Mouse (Mus musculus) heart, embryonic 15.5 days (tissue): ENCODE measurements at regions not wholly inside any gene's neighbourhood (a gene's known extent, or its start where the extent isn't known, plus 50 kb on each side); places are given as distances from the start of the nearest gene placed in this dataset.
A peak's percentile ranks its signal among the peaks of the same experiment; 100 is the strongest.

Source experiments
- ATAC-seq: fragments of 200-750 bp; cut with Nextera tagmentation; replicated peaks from 2 replicates; pipeline ENCODE4 v1.8.0; 2017; ENCODE audit warnings: low read depth, moderate TSS enrichment; ENCODE audit not compliant: insufficient number of reproducible peaks, insufficient read depth, low FRiP score
- H3K27ac ChIP-seq: fragments of 300-500 bp; sonication (generic); 2 replicates; pipeline ENCODE4 v1.5.1; 2015; ENCODE audit warnings: mild to moderate bottlenecking, inconsistent platforms
- H3K27me3 ChIP-seq: fragments of 300-500 bp; sonication (generic); 2 replicates; pipeline ENCODE4 v1.6.1; 2015; ENCODE audit warnings: inconsistent platforms
- H3K36me3 ChIP-seq: fragments of 300-500 bp; sonication (generic); 2 replicates; pipeline ENCODE4 v1.6.1; 2015; ENCODE audit warnings: mild to moderate bottlenecking, inconsistent platforms
- H3K4me1 ChIP-seq: fragments of 300-500 bp; sonication (generic); replicated peaks from 2 replicates; pipeline ENCODE4 v1.6.1; 2015; ENCODE audit warnings: inconsistent platforms
- H3K4me2 ChIP-seq: fragments of 300-500 bp; sonication (generic); 2 replicates; pipeline ENCODE4 v1.6.1; 2015; ENCODE audit warnings: inconsistent platforms, mild to moderate bottlenecking, moderate library complexity
- H3K4me3 ChIP-seq: fragments of 300-500 bp; sonication (generic); 2 replicates; pipeline ENCODE4 v1.5.1; 2015; ENCODE audit warnings: mild to moderate bottlenecking, inconsistent platforms
- H3K9ac ChIP-seq: fragments of 300-500 bp; sonication (generic); 2 replicates; pipeline ENCODE4 v1.6.1; 2015; ENCODE audit warnings: mild to moderate bottlenecking, inconsistent platforms
- H3K9me3 ChIP-seq: fragments of 300-500 bp; sonication (generic); replicated peaks from 2 replicates; pipeline ENCODE4 v1.6.1; 2016; ENCODE audit warnings: inconsistent platforms
- WGBS: fragments of 180-500 bp; shearing (Covaris S2); methylation state at CpG from one replicate; pipeline ENCODE4 v1.1.7; 2015; ENCODE audit warnings: mixed read lengths; 5-methylcytosine and 5-hydroxymethylcytosine counted together

DNA sequence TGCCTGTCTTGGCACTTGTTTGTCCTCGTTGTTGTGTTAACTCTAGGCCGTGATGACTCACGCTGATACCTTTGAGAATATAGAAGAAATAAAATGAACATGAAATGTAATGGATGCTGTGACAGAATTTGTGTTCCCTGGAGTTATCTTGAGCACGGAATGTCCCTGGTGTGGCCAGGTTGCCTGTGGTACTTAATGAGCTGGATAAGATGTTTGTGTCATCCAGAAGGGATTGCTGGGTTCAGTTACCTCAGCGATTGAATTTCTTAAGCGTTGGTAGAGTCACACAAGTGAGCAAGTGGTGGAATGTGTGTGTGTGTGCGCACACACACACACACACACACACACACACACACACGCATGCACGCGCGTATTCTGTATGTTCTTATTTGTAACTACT lies 274.0 kb upstream of the Nr2f2 start:
- H3K27ac ChIP-seq, result no peak overlapping the region

DNA sequence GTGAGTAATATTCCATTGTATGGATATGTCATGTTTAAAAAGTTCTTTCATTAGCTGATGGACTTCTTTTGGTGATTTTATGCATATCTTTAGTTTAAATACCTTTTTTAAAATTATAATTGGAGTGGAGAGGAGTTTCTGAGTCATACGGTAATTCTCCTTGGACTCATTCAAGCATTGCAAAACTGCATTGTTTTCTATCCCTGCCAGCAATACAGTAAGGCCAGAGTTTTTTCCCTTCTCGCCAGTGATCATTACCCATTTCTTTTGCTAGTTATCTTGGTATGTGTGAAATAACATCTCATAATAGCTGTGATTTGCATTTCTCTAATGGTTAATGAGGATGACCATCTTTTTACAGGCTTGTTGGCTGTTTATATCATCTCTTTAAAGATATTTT lies 271.6 kb upstream of the Nr2f2 start:
- H3K27me3 ChIP-seq, result no peaks in the 10 kb centered on the region
- ATAC-seq, result no peak
- H3K4me1 ChIP-seq, result peaks cover 7% of the 10 kb centered on the region; the same call in 1 of the 2 replicates
- H3K9me3 ChIP-seq, result no peaks in the 10 kb centered on the region
- no peaks in the 10 kb centered on the region for H3K36me3 ChIP-seq
- H3K4me2 ChIP-seq, result no peak overlapping the region
- no peak overlapping the region for H3K9ac ChIP-seq
- 85% methylated on average over 2 of the region's 2 CpGs for WGBS
- no peak overlapping the region for H3K4me3 ChIP-seq
- no peak overlapping the region for H3K27ac ChIP-seq

More for the DNA sequence above, 274.0 kb upstream of the Nr2f2 start:
- WGBS, result 81% methylated on average over 11 of the region's 11 CpGs
- ATAC-seq, result no peak
- no peak overlapping the region for H3K9ac ChIP-seq
- no peak overlapping the region for H3K4me3 ChIP-seq
- H3K36me3 ChIP-seq, result no peaks in the 10 kb centered on the region
- no peaks in the 10 kb centered on the region for H3K27me3 ChIP-seq
- no peak overlapping the region for H3K4me2 ChIP-seq
- H3K4me1 ChIP-seq, result no peaks in the 10 kb centered on the region
- H3K9me3 ChIP-seq, result no peaks in the 10 kb centered on the region

DNA sequence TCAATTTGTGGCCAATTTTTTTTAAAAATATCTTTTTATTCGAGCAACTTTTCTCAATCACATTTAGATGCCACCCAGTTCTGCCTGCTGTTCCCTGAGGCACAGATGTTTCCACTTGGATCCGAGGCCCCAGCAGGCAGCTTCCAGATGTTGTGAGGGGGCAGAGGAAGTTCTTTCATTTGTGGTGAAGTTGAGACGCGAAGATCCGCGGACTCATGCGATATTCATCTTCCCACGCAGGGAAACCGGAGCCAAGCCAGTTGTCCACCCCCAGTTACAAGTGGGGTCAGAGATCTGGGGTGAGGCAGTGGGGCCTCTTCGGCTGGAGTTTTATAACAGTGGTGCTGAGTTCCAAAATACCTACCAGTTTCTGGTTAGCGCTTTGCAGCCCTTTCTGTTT lies 267.5 kb upstream of the Nr2f2 start:
- no peak overlapping the region for H3K4me2 ChIP-seq
- H3K27ac ChIP-seq, result no peak overlapping the region
- no peak overlapping the region for H3K9ac ChIP-seq
- no peak for ATAC-seq
- H3K27me3 ChIP-seq, result no peaks in the 10 kb centered on the region; the same call in 1 of the 2 replicates
- H3K4me1 ChIP-seq, result peaks cover 7% of the 10 kb centered on the region; the same call in 1 of the 2 replicates
- H3K4me3 ChIP-seq, result no peak overlapping the region
- no peaks in the 10 kb centered on the region for H3K9me3 ChIP-seq
- WGBS, result 55% methylated on average over 11 of the region's 11 CpGs
- no peaks in the 10 kb centered on the region for H3K36me3 ChIP-seq

DNA sequence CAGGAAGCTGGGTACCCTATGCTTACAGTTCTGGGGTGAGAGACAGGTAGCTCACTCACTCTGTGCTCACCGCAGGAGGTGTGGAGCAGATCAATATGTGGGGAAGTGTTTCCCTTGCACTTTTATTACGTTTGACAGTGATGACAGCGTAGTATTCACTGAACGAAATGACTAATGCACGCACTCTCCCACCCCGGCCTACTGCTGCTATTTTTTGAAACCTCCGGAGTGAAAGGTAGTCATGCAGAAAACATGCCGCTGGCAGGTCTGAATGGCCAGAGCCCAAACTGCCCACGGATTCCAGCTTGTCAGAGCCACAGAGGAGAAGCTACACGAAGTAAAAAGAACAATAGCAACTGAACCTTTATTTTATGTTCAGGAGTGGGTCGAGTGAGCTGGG lies 267.0 kb upstream of the Nr2f2 start:
- ATAC-seq, result no peak
- Histone ChIP-seq H3K27me3 (no peaks in the 10 kb centered on the region; the same call in 1 of the 2 replicates), H3K36me3 (no peaks in the 10 kb centered on the region), H3K4me3 (no peak overlapping the region), H3K9me3 (no peaks in the 10 kb centered on the region), H3K27ac (no peak overlapping the region), H3K9ac (no peak overlapping the region), H3K4me1 (peaks cover 7% of the 10 kb centered on the region; the same call in 1 of the 2 replicates), H3K4me2 (no peak overlapping the region)
- 28% methylated on average over 11 of the region's 11 CpGs for WGBS

DNA sequence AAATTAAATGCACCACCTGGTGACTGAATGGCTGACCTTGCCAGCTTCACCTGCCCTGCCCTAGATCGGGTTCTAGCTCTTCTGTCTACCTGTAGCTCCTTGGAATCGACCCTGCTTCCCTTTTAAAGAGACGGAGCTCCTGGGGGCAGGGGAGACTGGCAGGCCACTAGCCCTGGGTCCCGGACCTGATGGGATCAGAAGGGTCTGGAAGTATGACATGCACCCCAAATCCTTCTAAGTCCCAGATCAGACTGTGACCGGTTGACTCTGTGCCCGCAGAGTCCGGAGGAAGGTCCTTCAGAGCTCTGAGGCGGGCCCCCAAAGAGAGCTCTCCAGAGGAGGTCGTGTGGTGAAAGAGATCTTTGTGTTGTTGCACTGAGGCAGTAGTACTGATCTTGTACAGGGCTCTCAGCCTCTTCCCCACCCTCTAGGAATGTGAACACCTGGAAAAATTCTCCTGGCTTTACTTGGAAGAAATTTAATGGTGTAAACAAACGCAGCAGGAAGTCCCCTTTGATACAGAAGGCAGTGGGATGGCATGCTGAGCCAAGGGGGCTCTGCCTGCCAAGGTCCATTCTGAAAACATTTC lies 259.2 kb upstream of the Nr2f2 start:
- Histone ChIP-seq H3K27me3 (peaks cover 7% of the 10 kb centered on the region), H3K4me2 (peak overlapping the region; percentile 67), H3K27ac (peak overlapping the region; percentile 75), H3K9me3 (no peaks in the 10 kb centered on the region), H3K36me3 (no peaks in the 10 kb centered on the region), H3K9ac (peak overlapping the region; percentile 31; the same call in 1 of the 2 replicates), H3K4me1 (peaks cover 31% of the 10 kb centered on the region), H3K4me3 (peak overlapping the region; percentile 35)
- 17% methylated on average over 10 of the region's 10 CpGs for WGBS
- ATAC-seq, result 0 out of 2 replicates have a peak, but pooled peaks have one; percentile 15

DNA sequence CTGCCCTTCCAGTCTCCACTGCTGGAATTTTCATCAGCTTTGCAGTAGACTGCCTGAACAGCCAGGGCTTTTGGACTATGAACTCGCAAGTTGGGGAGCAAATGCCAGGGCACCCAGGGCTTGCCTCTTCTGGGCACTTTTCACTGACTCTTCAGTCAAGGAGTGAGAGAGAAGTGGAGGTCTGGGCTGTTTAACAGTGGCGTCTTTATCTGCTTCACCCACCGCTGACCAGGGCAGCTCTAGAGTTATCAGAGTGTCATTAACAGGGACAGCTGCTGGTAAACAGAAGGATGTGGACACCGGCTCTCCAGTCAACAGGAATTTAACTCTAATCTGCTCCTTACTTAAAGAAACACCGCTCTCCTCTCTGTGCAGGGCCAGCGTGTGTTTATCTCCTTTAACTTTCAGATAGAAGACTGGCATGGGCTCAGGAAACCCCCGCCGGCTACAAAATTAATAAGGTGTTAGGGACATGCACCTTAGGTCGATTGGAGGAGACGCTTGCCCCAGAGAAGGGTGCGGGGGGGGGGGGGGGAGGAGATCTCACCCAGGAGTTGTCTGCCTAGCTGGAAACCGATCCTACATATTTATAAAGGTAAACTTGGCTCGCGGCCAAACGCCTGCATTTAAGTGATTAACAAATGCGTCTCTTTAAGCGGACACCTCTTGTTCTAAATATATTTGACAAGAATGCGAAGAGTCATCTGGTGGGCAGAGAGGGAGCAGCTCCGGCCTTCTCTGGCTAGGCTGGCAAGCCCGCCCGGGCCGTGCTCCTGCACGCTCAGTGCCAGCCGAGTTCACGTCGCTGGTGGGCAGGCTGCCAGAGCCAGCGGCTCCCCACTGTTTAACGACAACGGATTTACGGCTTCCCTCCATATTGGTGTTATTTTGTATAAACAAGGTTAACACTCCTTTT lies 258.4 kb upstream of the Nr2f2 start:
- peak overlapping the region; percentile 35 for H3K4me3 ChIP-seq
- H3K4me1 ChIP-seq, result peaks cover 31% of the 10 kb centered on the region
- H3K27me3 ChIP-seq, result peaks cover 7% of the 10 kb centered on the region
- peak overlapping the region; percentile 31; the same call in 1 of the 2 replicates for H3K9ac ChIP-seq
- WGBS, result under 1% methylated on average over 30 of the region's 30 CpGs
- H3K27ac ChIP-seq, result peak overlapping the region; percentile 75
- no peaks in the 10 kb centered on the region for H3K36me3 ChIP-seq
- peak overlapping the region; percentile 67 for H3K4me2 ChIP-seq
- peak; percentile 72 for ATAC-seq
- no peaks in the 10 kb centered on the region for H3K9me3 ChIP-seq

DNA sequence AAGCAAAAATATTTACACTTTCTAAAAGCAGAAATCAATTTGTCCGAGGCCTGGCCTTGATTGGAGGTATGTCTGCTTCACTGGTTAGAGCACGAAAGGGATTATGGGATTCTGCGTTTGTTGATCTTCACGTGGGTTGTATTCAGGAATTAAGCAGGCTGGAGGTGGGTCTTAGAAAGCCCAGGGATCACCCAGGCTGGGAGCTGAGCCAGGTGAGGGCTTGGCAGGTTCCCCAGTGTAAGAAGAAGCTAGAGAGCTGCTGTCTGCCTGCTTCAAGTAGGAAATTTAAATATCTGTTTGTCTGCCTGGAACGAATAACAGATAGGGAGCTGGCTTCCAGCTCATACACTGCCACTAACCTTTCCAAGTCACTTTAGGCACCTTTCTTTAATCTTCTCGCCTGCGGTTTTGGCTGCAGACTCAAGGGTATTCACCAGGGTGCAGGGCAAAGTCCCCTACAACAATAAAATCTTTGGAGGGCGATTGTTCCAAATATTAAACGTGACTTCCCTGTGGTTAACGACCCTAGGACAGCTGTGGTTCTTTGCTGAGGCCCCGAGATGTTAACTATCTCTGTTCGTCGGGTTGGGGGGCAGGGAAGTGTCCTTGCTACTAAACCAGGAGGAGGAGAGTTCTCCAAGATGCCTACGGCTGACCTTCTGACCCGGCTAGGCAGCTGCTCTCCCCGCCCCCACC lies 257.6 kb upstream of the Nr2f2 start:
- H3K4me3 ChIP-seq, result peak overlapping the region; percentile 35; the same call in 1 of the 2 replicates
- H3K36me3 ChIP-seq, result no peaks in the 10 kb centered on the region
- 0 out of 2 replicates have a peak, but pooled peaks have one; percentile 5 for ATAC-seq
- H3K4me1 ChIP-seq, result peaks cover 31% of the 10 kb centered on the region
- H3K9me3 ChIP-seq, result no peaks in the 10 kb centered on the region
- WGBS, result 12% methylated on average over 16 of the region's 16 CpGs
- peak overlapping the region; percentile 67 for H3K4me2 ChIP-seq
- peaks cover 12% of the 10 kb centered on the region for H3K27me3 ChIP-seq
- H3K9ac ChIP-seq, result no peak overlapping the region
- peak overlapping the region; percentile 75 for H3K27ac ChIP-seq

DNA sequence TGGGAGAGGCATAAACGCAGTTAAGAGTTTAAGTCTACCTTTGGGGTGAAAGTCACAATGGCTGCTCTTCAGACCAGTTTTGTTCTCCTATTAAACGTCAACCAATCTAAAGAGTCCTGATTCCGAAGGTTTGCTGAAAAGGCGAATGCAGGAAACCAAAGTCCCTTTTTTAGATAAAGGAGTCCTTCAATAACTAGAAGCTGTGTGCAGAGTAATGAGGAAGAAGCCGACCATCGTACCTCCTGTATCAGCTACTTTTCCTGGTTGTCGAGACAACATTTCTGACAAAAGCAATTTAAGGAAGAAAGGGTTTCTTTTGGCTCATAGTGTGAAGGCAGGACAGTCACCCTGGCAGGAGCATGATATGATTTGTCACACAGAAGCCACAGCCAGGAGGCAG lies 252.9 kb upstream of the Nr2f2 start:
- Histone ChIP-seq H3K9ac (no peak overlapping the region), H3K27ac (no peak overlapping the region), H3K4me2 (no peak overlapping the region), H3K27me3 (peaks cover 5% of the 10 kb centered on the region; the same call in 1 of the 2 replicates), H3K9me3 (no peaks in the 10 kb centered on the region), H3K4me3 (no peak overlapping the region), H3K36me3 (no peaks in the 10 kb centered on the region), H3K4me1 (peaks cover 11% of the 10 kb centered on the region)
- ATAC-seq, result no peak
- 77% methylated on average over 7 of the region's 7 CpGs for WGBS

DNA sequence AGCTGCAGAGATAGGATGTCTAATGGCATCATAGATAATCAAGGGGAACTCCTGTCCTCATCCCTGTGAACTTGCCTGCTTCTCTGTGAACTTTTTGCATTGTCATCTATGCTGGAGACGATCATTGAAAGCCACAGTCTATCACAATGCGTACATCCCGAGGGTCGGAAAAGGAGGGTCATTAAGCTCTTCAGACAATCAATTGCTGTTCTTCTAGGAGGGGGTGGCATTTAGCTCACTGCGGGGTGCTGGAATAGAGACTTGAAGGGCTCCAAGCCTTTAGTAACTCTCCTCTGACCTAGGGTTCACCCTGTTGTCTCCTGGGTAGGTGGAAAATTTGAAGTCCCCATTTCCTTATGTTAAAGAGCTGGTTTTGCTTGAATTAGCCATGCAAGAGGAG lies 251.7 kb upstream of the Nr2f2 start:
- 76% methylated on average over 5 of the region's 5 CpGs for WGBS
- no peak for ATAC-seq
- no peak overlapping the region for H3K27ac ChIP-seq
- no peaks in the 10 kb centered on the region for H3K36me3 ChIP-seq
- no peaks in the 10 kb centered on the region for H3K9me3 ChIP-seq
- H3K9ac ChIP-seq, result no peak overlapping the region
- H3K4me3 ChIP-seq, result no peak overlapping the region
- H3K4me1 ChIP-seq, result peaks cover 6% of the 10 kb centered on the region; the same call in 1 of the 2 replicates
- no peak overlapping the region for H3K4me2 ChIP-seq
- peaks cover 5% of the 10 kb centered on the region; the same call in 1 of the 2 replicates for H3K27me3 ChIP-seq

DNA sequence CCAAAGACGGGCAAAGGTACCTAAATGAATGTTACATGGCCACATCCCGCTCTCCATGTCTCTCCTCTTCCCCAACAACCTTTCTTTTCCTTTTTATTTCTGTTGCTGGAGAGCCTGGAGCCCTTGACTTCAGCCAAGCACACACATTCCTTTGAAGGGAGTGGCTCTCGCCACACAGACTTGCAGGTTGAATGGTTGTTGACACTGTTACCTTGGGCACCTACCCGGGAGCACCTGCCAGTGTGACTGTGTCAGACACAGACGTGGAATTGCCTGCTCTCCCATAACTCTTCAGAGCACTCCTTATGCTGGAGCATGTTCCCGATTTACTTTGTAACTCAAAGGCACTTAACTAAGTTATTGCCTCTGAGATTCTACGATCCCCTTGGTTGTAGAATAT lies 240.0 kb upstream of the Nr2f2 start:
- no peak for ATAC-seq
- Histone ChIP-seq H3K9me3 (no peaks in the 10 kb centered on the region), H3K27me3 (no peaks in the 10 kb centered on the region), H3K9ac (no peak overlapping the region), H3K36me3 (no peaks in the 10 kb centered on the region), H3K4me2 (no peak overlapping the region), H3K4me3 (no peak overlapping the region), H3K4me1 (no peaks in the 10 kb centered on the region), H3K27ac (no peak overlapping the region)
- WGBS, result 78% methylated on average over 7 of the region's 7 CpGs
